Mouse (Mus musculus): ENCODE results near the gene Aplnr. TPM values are rescaled to one million over a fixed set of nuclear protein-coding genes. Genes with fewer than 3 reads are reported as not detected.

The Aplnr gene
- polyA plus RNA-seq, 1 experiment from 2014 or later = 75.8 TPM

- Histone ChIP-seq H3K27ac (ENCODE audit: low read length) (no peak overlapping the region), H3K9me3 (replicated peaks; ENCODE audit: control insufficient read depth, low read length) (no peaks in the 10 kb centered on the region), H3K36me3 (ENCODE audit: control insufficient read depth, insufficient read depth, low read length) (no peaks in the 10 kb centered on the region), H3K9ac (ENCODE audit: low read length) (no peak overlapping the region), H3K4me1 (ENCODE audit: control insufficient read depth, insufficient read depth, low read length) (peaks cover 6% of the 10 kb centered on the region; the same call in 1 of the 2 replicates), H3K27me3 (ENCODE audit: control insufficient read depth, insufficient read depth, low read length) (no peaks in the 10 kb centered on the region), H3K4me2 (ENCODE audit: low read depth, low read length) (no peak overlapping the region), H3K4me3 (replicated peaks; ENCODE audit: low read length) (no peak overlapping the region)
- 24% methylated on average over 1 of the region's 1 CpGs for WGBS
- peak; percentile 33; the same call in 1 of the 2 replicates for ATAC-seq (ENCODE audit: insufficient read depth, low FRiP score)
These were observed 4.3 kb upstream of the Aplnr start for GRCm38 (mm10) chr2:85131724-85132123.

- no peak overlapping the region for H3K4me3 ChIP-seq (replicated peaks; ENCODE audit: low read length)
- H3K27ac ChIP-seq (ENCODE audit: low read length) = no peak overlapping the region
- H3K36me3 ChIP-seq (ENCODE audit: control insufficient read depth, insufficient read depth, low read length) = no peaks in the 10 kb centered on the region
- peaks cover 6% of the 10 kb centered on the region; the same call in 1 of the 2 replicates for H3K4me1 ChIP-seq (ENCODE audit: control insufficient read depth, insufficient read depth, low read length)
- H3K9ac ChIP-seq (ENCODE audit: low read length) = no peak overlapping the region
- WGBS = 26% methylated on average over 2 of the region's 2 CpGs
- no peaks in the 10 kb centered on the region for H3K27me3 ChIP-seq (ENCODE audit: control insufficient read depth, insufficient read depth, low read length)
- no peaks in the 10 kb centered on the region for H3K9me3 ChIP-seq (replicated peaks; ENCODE audit: control insufficient read depth, low read length)
- ATAC-seq (ENCODE audit: insufficient read depth, low FRiP score) = no peak
- H3K4me2 ChIP-seq (ENCODE audit: low read depth, low read length) = no peak overlapping the region
These were observed 3.8 kb upstream of the Aplnr start for GRCm38 (mm10) chr2:85132204-85132603.

- no peak for ATAC-seq (ENCODE audit: insufficient read depth, low FRiP score)
- 40% methylated on average over 1 of the region's 1 CpGs for WGBS
These were observed 926 bp upstream of the Aplnr start for GRCm38 (mm10) chr2:85135099-85135498.

GRCm38 (mm10) chr2:85136831-85137520 is 951 bp downstream of the Aplnr start:
- WGBS = 76% methylated on average over 21 of the region's 21 CpGs
- Histone ChIP-seq H3K9ac (ENCODE audit: low read length) (0 out of 2 replicates have a peak overlapping the region, but pooled peaks have one; percentile 3), H3K4me3 (replicated peaks; ENCODE audit: low read length) (peak overlapping the region; percentile 27), H3K27me3 (ENCODE audit: control insufficient read depth, insufficient read depth, low read length) (no peaks in the 10 kb centered on the region), H3K36me3 (ENCODE audit: control insufficient read depth, insufficient read depth, low read length) (no peaks in the 10 kb centered on the region), H3K9me3 (replicated peaks; ENCODE audit: control insufficient read depth, low read length) (no peaks in the 10 kb centered on the region), H3K4me1 (ENCODE audit: control insufficient read depth, insufficient read depth, low read length) (peaks cover 2% of the 10 kb centered on the region; the same call in 1 of the 2 replicates), H3K27ac (ENCODE audit: low read length) (peak overlapping the region; percentile 43; the same call in 1 of the 2 replicates), H3K4me2 (ENCODE audit: low read depth, low read length) (no peak overlapping the region)
- ATAC-seq (ENCODE audit: insufficient read depth, low FRiP score) = no peak

More at GRCm38 (mm10) chr2:85135099-85135498, 926 bp upstream of the Aplnr start:
- Histone ChIP-seq H3K9ac (ENCODE audit: low read length) (no peak overlapping the region), H3K27ac (ENCODE audit: low read length) (no peak overlapping the region), H3K4me2 (ENCODE audit: low read depth, low read length) (no peak overlapping the region), H3K9me3 (replicated peaks; ENCODE audit: control insufficient read depth, low read length) (no peaks in the 10 kb centered on the region), H3K36me3 (ENCODE audit: control insufficient read depth, insufficient read depth, low read length) (no peaks in the 10 kb centered on the region), H3K4me1 (ENCODE audit: control insufficient read depth, insufficient read depth, low read length) (peaks cover 6% of the 10 kb centered on the region; the same call in 1 of the 2 replicates), H3K27me3 (ENCODE audit: control insufficient read depth, insufficient read depth, low read length) (no peaks in the 10 kb centered on the region), H3K4me3 (replicated peaks; ENCODE audit: low read length) (no peak overlapping the region)

- peak overlapping the region; percentile 27 for H3K4me3 ChIP-seq (replicated peaks; ENCODE audit: low read length)
- H3K36me3 ChIP-seq (ENCODE audit: control insufficient read depth, insufficient read depth, low read length) = no peaks in the 10 kb centered on the region
- H3K27me3 ChIP-seq (ENCODE audit: control insufficient read depth, insufficient read depth, low read length) = no peaks in the 10 kb centered on the region
- no peaks in the 10 kb centered on the region for H3K9me3 ChIP-seq (replicated peaks; ENCODE audit: control insufficient read depth, low read length)
- H3K4me2 ChIP-seq (ENCODE audit: low read depth, low read length) = no peak overlapping the region
- no peak for ATAC-seq (ENCODE audit: insufficient read depth, low FRiP score)
- WGBS = 43% methylated on average over 10 of the region's 10 CpGs
- 0 out of 2 replicates have a peak overlapping the region, but pooled peaks have one; percentile 29 for H3K9ac ChIP-seq (ENCODE audit: low read length)
- H3K27ac ChIP-seq (ENCODE audit: low read length) = no peak overlapping the region
- no peaks in the 10 kb centered on the region for H3K4me1 ChIP-seq (ENCODE audit: control insufficient read depth, insufficient read depth, low read length)
These were observed 1.6 kb downstream of the Aplnr start for GRCm38 (mm10) chr2:85137601-85138140.

- 28% methylated on average over 2 of the region's 2 CpGs for WGBS
- Histone ChIP-seq H3K9me3 (replicated peaks; ENCODE audit: control insufficient read depth, low read length) (no peaks in the 10 kb centered on the region), H3K4me1 (ENCODE audit: control insufficient read depth, insufficient read depth, low read length) (no peaks in the 10 kb centered on the region), H3K9ac (ENCODE audit: low read length) (no peak overlapping the region; the same call in 1 of the 2 replicates), H3K27ac (ENCODE audit: low read length) (no peak overlapping the region), H3K27me3 (ENCODE audit: control insufficient read depth, insufficient read depth, low read length) (no peaks in the 10 kb centered on the region), H3K36me3 (ENCODE audit: control insufficient read depth, insufficient read depth, low read length) (no peaks in the 10 kb centered on the region), H3K4me3 (replicated peaks; ENCODE audit: low read length) (peak overlapping the region; percentile 27), H3K4me2 (ENCODE audit: low read depth, low read length) (no peak overlapping the region)
- no peak for ATAC-seq (ENCODE audit: insufficient read depth, low FRiP score)
These were observed 2.1 kb downstream of the Aplnr start for GRCm38 (mm10) chr2:85138143-85138542.

GRCm38 (mm10) chr2:85139393-85139792 is 3.4 kb downstream of the Aplnr start:
- no peaks in the 10 kb centered on the region for H3K36me3 ChIP-seq (ENCODE audit: control insufficient read depth, insufficient read depth, low read length)
- no peaks in the 10 kb centered on the region for H3K9me3 ChIP-seq (replicated peaks; ENCODE audit: control insufficient read depth, low read length)
- no peaks in the 10 kb centered on the region for H3K4me1 ChIP-seq (ENCODE audit: control insufficient read depth, insufficient read depth, low read length)
- H3K4me3 ChIP-seq (replicated peaks; ENCODE audit: low read length) = peak overlapping the region; percentile 27
- peak overlapping the region; percentile 49; the same call in 1 of the 2 replicates for H3K9ac ChIP-seq (ENCODE audit: low read length)
- peak overlapping the region; percentile 17; the same call in 1 of the 2 replicates for H3K27ac ChIP-seq (ENCODE audit: low read length)
- WGBS = 52% methylated on average over 4 of the region's 4 CpGs
- ATAC-seq (ENCODE audit: insufficient read depth, low FRiP score) = no peak
- H3K27me3 ChIP-seq (ENCODE audit: control insufficient read depth, insufficient read depth, low read length) = no peaks in the 10 kb centered on the region
- no peak overlapping the region for H3K4me2 ChIP-seq (ENCODE audit: low read depth, low read length)

- H3K27ac ChIP-seq (ENCODE audit: low read length) = peak overlapping the region; percentile 17; the same call in 1 of the 2 replicates
- no peaks in the 10 kb centered on the region for H3K27me3 ChIP-seq (ENCODE audit: control insufficient read depth, insufficient read depth, low read length)
- no peaks in the 10 kb centered on the region for H3K9me3 ChIP-seq (replicated peaks; ENCODE audit: control insufficient read depth, low read length)
- no peak for ATAC-seq (ENCODE audit: insufficient read depth, low FRiP score)
- no peaks in the 10 kb centered on the region for H3K4me1 ChIP-seq (ENCODE audit: control insufficient read depth, insufficient read depth, low read length)
- H3K36me3 ChIP-seq (ENCODE audit: control insufficient read depth, insufficient read depth, low read length) = no peaks in the 10 kb centered on the region
- WGBS = 66% methylated on average over 7 of the region's 7 CpGs
- H3K4me3 ChIP-seq (replicated peaks; ENCODE audit: low read length) = peak overlapping the region; percentile 27
- H3K4me2 ChIP-seq (ENCODE audit: low read depth, low read length) = no peak overlapping the region
- H3K9ac ChIP-seq (ENCODE audit: low read length) = no peak overlapping the region
These were observed 3.8 kb downstream of the Aplnr start for GRCm38 (mm10) chr2:85139846-85140245.

- Histone ChIP-seq H3K4me1 (ENCODE audit: control insufficient read depth, insufficient read depth, low read length) (no peaks in the 10 kb centered on the region), H3K9ac (ENCODE audit: low read length) (no peak overlapping the region), H3K4me2 (ENCODE audit: low read depth, low read length) (no peak overlapping the region), H3K36me3 (ENCODE audit: control insufficient read depth, insufficient read depth, low read length) (no peaks in the 10 kb centered on the region), H3K9me3 (replicated peaks; ENCODE audit: control insufficient read depth, low read length) (no peaks in the 10 kb centered on the region), H3K4me3 (replicated peaks; ENCODE audit: low read length) (no peak overlapping the region), H3K27ac (ENCODE audit: low read length) (no peak overlapping the region), H3K27me3 (ENCODE audit: control insufficient read depth, insufficient read depth, low read length) (no peaks in the 10 kb centered on the region)
- no peak for ATAC-seq (ENCODE audit: insufficient read depth, low FRiP score)
These were observed 4.8 kb downstream of the Aplnr start for GRCm38 (mm10) chr2:85140833-85141232.
